Mouse (Mus musculus) MEL (cell line): ENCODE results near the gene Adamtsl5.
A peak's percentile ranks its signal among the peaks of the same experiment; 100 is the strongest.

Experiments
- BHLHE40 ChIP-seq: IDR thresholded peaks from 2 replicates; pipeline ENCODE4 v1.6.1; 2012; ENCODE audit warnings: low read depth, mild to moderate bottlenecking, inconsistent platforms, low read length, improper control_type of control experiment, borderline replicate concordance
- CHD1 ChIP-seq: IDR thresholded peaks from 2 replicates; pipeline ENCODE4 v1.6.1; 2012; ENCODE audit warnings: low read depth, mild to moderate bottlenecking, inconsistent platforms, low read length, improper control_type of control experiment
- CTCF ChIP-seq, 3 experiments: IDR thresholded peaks in 2 of 3; conservative IDR thresholded peaks in 1 of 3; 2 replicates each; pipeline ENCODE4 v1.5.1; 2011 to 2012; ENCODE audit warnings: low read length in 3 of 3, low read depth in 2 of 3, mild to moderate bottlenecking in 2 of 3, improper control_type of control experiment in 1 of 3, inconsistent platforms in 1 of 3, mixed read lengths in 1 of 3, moderate library complexity in 1 of 3; ENCODE audit not compliant: control insufficient read depth in 1 of 3, insufficient read depth in 1 of 3, poor library complexity in 1 of 3, severe bottlenecking in 1 of 3
- E2F4 ChIP-seq: IDR thresholded peaks from 2 replicates; pipeline ENCODE4 v1.6.1; 2011; ENCODE audit warnings: low read depth, low read length, improper control_type of control experiment, borderline replicate concordance
- EP300 ChIP-seq, 2 experiments: IDR thresholded peaks; 2 replicates each; pipeline ENCODE4 v1.6.1; 2011; ENCODE audit warnings: improper control_type of control experiment in 2 of 2, low read length in 2 of 2, low read depth in 1 of 2, mild to moderate bottlenecking in 1 of 2
- MAZ ChIP-seq: IDR thresholded peaks from 2 replicates; pipeline ENCODE4 v1.6.1; 2012; ENCODE audit warnings: low read depth, mild to moderate bottlenecking, inconsistent platforms, low read length, improper control_type of control experiment
- POLR2A ChIP-seq, 2 experiments: IDR thresholded peaks; 2 replicates each; pipeline ENCODE4 v1.6.1; 2011 to 2012; ENCODE audit warnings: low read length in 2 of 2, mild to moderate bottlenecking in 2 of 2, control low read depth in 1 of 2, improper control_type of control experiment in 1 of 2, low read depth in 1 of 2, moderate library complexity in 1 of 2; ENCODE audit not compliant: control insufficient read depth in 1 of 2, insufficient read depth in 1 of 2, poor library complexity in 1 of 2
- SIN3A ChIP-seq: IDR thresholded peaks from 2 replicates; pipeline ENCODE4 v1.6.1; 2012; ENCODE audit warnings: low read length, improper control_type of control experiment, inconsistent platforms
- TAL1 ChIP-seq: IDR thresholded peaks from 2 replicates; pipeline ENCODE4 v1.6.1; 2012; ENCODE audit warnings: mild to moderate bottlenecking, inconsistent platforms, low read length, moderate library complexity, mixed read lengths
- UBTF ChIP-seq: IDR thresholded peaks from 2 replicates; pipeline ENCODE4 v1.6.1; 2012; ENCODE audit warnings: low read depth, mild to moderate bottlenecking, inconsistent platforms, low read length, improper control_type of control experiment, moderate library complexity, borderline replicate concordance; ENCODE audit not compliant: insufficient read depth
- ZKSCAN1 ChIP-seq: IDR thresholded peaks from 2 replicates; pipeline ENCODE4 v1.6.1; 2012; ENCODE audit warnings: low read depth, mild to moderate bottlenecking, inconsistent platforms, low read length, improper control_type of control experiment, moderate library complexity
- ZNF384 ChIP-seq: IDR thresholded peaks from 2 replicates; pipeline ENCODE4 v1.6.1; 2012; ENCODE audit warnings: low read depth, mild to moderate bottlenecking, inconsistent platforms, low read length, improper control_type of control experiment

GRCm38 (mm10) chr10:80383431-80383830, 35.2 kb upstream of the Adamtsl5 start:
- TF ChIP-seq CTCF (IDR thresholded peaks at IDR 0.05 in 2 of 3, conservative IDR thresholded peaks at IDR 0.05 in 1 of 3; ENCODE audit: control insufficient read depth in 1 of 3, insufficient read depth in 1 of 3, low read depth in 2 of 3, low read length in 3 of 3, poor library complexity in 1 of 3, severe bottlenecking in 1 of 3) (peak; percentile 25 to 35 (median 29); a peak in 4 of 6 replicates), EP300 (IDR thresholded peaks at IDR 0.05; ENCODE audit: low read depth in 1 of 2, low read length in 2 of 2) (no peak), POLR2A (IDR thresholded peaks at IDR 0.05; ENCODE audit: control insufficient read depth in 1 of 2, insufficient read depth in 1 of 2, low read depth in 1 of 2, low read length in 2 of 2, poor library complexity in 1 of 2) (no peak), ZKSCAN1 (no peak), ZNF384 (no peak), CHD1 (no peak), UBTF (no peak), SIN3A (no peak), E2F4 (no peak), MAZ (no peak), TAL1 (no peak), BHLHE40 (no peak)
